Comparison of ENCODE assay signal across 23 mouse cellular contexts in genomic region chr3:109818821-109819685, GRCm38 (mm10).
"Had no signal": no experiment of that assay in that cellular context is flagged by ENCODE, and none has a peak within 500 bp of the region (broad histone marks: within the 10 kb centered on the region; RNA-seq: fewer than 3 reads in every experiment).

No protein-coding gene starts in this region.

- DNase-seq: forebrain, postnatal 0 days; gastrocnemius, postnatal 14 days; gastrocnemius, postnatal 36 days; heart, adult 11 months; heart, adult 2 months; heart, postnatal 14 days; heart, postnatal 36 days; kidney, adult 11 months; kidney, adult 2 months; kidney, postnatal 14 days; kidney, postnatal 36 days; layer of hippocampus, adult 9-11 months; layer of hippocampus, postnatal 36 days; left cerebral cortex, postnatal 4 days had no signal

- H3K4me2 ChIP-seq: heart, embryonic 11.5 days; heart, embryonic 13.5 days; heart, embryonic 15.5 days; hindbrain, embryonic 13.5 days; hindbrain, embryonic 15.5 days; limb, embryonic 13.5 days; limb, embryonic 15.5 days had no signal

- H3K9me3 ChIP-seq: heart, embryonic 13.5 days; heart, embryonic 15.5 days; hindbrain, embryonic 13.5 days; hindbrain, embryonic 15.5 days; limb, embryonic 13.5 days; limb, embryonic 15.5 days had no signal

- H3K27ac ChIP-seq: heart, adult 2 months; heart, embryonic 13.5 days; heart, embryonic 15.5 days; hindbrain, embryonic 13.5 days; hindbrain, embryonic 15.5 days; hindbrain, postnatal 0 days; limb, embryonic 13.5 days; limb, embryonic 15.5 days had no signal

- H3K4me3 ChIP-seq: heart, adult 2 months; heart, embryonic 13.5 days; heart, embryonic 15.5 days; hindbrain, embryonic 13.5 days; hindbrain, embryonic 15.5 days; limb, embryonic 13.5 days; limb, embryonic 15.5 days had no signal

- H3K4me1 ChIP-seq: heart, embryonic 13.5 days; heart, embryonic 15.5 days; hindbrain, embryonic 13.5 days; hindbrain, embryonic 15.5 days; limb, embryonic 13.5 days; limb, embryonic 15.5 days had no signal

- H3K27me3 ChIP-seq: heart, embryonic 13.5 days; heart, embryonic 15.5 days; hindbrain, embryonic 13.5 days; hindbrain, embryonic 15.5 days; limb, embryonic 13.5 days; limb, embryonic 15.5 days had no signal

- H3K9ac ChIP-seq: forebrain, postnatal 0 days; heart, embryonic 13.5 days; heart, embryonic 15.5 days; hindbrain, embryonic 13.5 days; hindbrain, embryonic 15.5 days; limb, embryonic 13.5 days; limb, embryonic 15.5 days had no signal

- ATAC-seq: forebrain, postnatal 0 days; hindbrain, postnatal 0 days; intestine, embryonic 16.5 days had no signal

- H3K36me3 ChIP-seq: heart, embryonic 13.5 days; heart, embryonic 15.5 days; hindbrain, embryonic 13.5 days; hindbrain, embryonic 15.5 days; limb, embryonic 13.5 days; limb, embryonic 15.5 days had no signal
